Mouse (Mus musculus) splenic B cell, adult 2 months (primary cell): ENCODE data around the gene Tubg1.

Experiments used
- DNase-seq: peaks from one replicate; pipeline ENCODE4 v3.0.0-alpha.2; 2011; ENCODE audit warnings: low read depth, low spot score
- H3K27me3 ChIP-seq: 2 replicates; pipeline ENCODE4 v1.6.1; 2012; ENCODE audit warnings: mild to moderate bottlenecking, low read length, moderate library complexity, mixed read lengths; ENCODE audit not compliant: control insufficient read depth, poor library complexity, insufficient read depth, severe bottlenecking
- H3K36me3 ChIP-seq: 2 replicates; pipeline ENCODE4 v1.6.1; 2012; ENCODE audit warnings: mild to moderate bottlenecking, low read length, moderate library complexity, mixed read lengths; ENCODE audit not compliant: control insufficient read depth, poor library complexity, insufficient read depth, severe bottlenecking

Tubg1 gene

GRCm38 (mm10) chr11:101086756-101087681 is 32.7 kb upstream of the Tubg1 start, which contains the start of gene Mlx:
TSS of gene Mlx (plus strand) at chr11:101087277.
- peaks cover 9% of the 10 kb centered on the region for H3K36me3 ChIP-seq
- DNase-seq = peak; percentile 92
- no peaks in the 10 kb centered on the region for H3K27me3 ChIP-seq

DNA sequence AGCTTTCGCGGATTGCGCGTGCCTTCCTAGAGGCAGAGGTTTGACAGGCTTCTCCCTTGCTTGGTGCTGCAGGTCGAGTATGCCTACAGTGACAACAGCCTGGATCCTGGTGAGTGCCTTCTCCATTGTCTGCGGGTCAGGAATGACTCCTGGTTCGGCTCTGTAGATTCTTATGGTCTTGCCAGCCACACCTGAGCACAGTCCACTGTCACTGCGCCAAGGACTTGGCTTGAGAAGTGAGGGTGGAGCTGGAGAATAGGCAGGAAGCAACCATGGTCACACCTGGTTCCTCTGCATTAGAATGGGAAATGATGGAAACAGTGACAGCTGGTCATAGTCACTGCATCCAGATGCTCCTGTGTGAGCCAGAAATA is 32.1 kb upstream of the Tubg1 start:
- H3K27me3 ChIP-seq = no peaks in the 10 kb centered on the region
- peaks cover 9% of the 10 kb centered on the region for H3K36me3 ChIP-seq
- no peak for DNase-seq

DNA sequence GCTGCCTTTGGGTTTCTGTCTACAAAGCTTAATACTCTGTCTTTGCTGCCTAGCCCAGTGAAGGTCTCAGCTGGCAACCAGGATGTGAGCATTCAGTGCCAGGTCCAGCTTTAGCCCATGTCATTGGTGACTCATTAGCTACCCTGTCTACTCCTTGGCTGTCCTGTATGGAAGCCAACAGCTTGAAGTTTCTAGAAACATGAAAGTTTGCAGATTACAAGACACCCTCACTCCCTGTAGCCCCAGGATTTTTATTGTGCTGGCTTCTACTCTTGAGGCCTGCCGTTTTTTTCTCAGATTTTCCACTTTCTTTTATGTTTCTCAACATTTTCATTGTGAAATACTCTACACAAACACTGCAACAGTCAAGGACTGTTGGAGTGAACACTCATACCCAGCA is 29.8 kb upstream of the Tubg1 start:
- DNase-seq = no peak
- Histone ChIP-seq H3K36me3 (peaks cover 9% of the 10 kb centered on the region), H3K27me3 (no peaks in the 10 kb centered on the region)

DNA sequence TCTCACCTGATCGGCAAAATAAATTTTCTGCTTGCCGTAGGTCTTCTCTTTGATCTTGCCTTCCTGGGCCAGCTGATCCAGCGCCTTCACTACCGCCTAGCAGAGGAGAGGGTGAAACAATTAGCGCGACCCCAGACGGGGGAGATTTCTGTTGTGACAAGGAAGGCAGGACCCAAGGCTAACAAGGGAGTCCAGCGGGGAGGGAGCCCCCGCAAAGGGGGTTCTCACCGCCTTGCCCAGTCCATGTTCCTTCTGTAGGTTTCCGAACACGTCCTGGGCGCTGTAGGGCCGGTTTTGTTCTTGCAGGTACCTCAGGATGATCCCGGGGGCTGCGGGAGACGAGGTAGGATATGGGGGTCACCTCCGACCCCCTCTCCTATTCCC is 24.8 kb upstream of the Tubg1 start:
- DNase-seq = no peak
- Histone ChIP-seq H3K27me3 (no peaks in the 10 kb centered on the region), H3K36me3 (peaks cover 12% of the 10 kb centered on the region)

GRCm38 (mm10) chr11:101095314-101096024 is 24.3 kb upstream of the Tubg1 start, which contains the start of gene Psmc3ip:
TSS of gene Psmc3ip (minus strand) at chr11:101095436.
- DNase-seq = peak; percentile 96
- no peaks in the 10 kb centered on the region for H3K27me3 ChIP-seq
- H3K36me3 ChIP-seq = peaks cover 12% of the 10 kb centered on the region

DNA sequence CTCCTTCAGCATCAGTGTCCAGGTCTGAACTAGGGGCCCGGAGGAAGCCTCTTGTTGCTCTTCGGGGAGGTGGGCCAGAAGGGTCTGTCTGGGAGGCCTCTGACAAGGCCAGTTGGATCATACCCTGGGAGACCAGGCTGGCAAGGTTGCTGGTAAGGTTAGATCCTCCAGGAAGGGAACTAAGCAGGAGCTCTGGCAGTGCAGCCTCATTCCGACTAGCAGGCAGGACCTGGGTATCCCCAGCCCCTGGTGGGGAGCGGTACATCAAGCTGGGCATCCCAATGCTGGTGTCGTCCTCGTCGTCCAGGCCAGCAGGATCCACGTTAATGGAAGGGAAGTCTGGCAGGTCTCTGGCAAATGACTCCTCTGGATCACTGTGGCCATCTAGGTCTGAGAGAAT is 21.5 kb upstream of the Tubg1 start:
- H3K27me3 ChIP-seq = no peaks in the 10 kb centered on the region
- DNase-seq = no peak
- H3K36me3 ChIP-seq = peaks cover 15% of the 10 kb centered on the region

DNA sequence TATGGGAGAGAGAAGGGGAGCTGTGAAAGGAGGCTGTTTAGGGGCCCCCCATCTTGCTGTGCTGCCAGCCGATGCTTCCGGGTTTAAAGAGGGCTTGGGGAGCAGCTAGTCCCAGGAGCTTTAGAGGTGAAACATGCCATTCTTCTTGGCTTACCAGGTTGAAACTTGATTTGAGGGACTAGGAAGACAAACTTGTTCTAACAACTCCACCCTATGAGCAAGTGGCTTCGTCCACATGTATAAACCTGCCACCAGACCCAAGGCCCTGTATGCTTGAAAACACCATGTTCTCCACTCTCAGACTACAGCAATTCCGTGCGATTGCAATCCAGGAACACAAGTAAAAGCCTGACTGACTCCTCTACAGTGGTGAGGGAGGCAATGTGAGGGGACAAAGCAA is 16.7 kb upstream of the Tubg1 start:
- no peaks in the 10 kb centered on the region for H3K27me3 ChIP-seq
- no peak for DNase-seq
- H3K36me3 ChIP-seq = peaks cover 20% of the 10 kb centered on the region

- no peak for DNase-seq
- Histone ChIP-seq H3K27me3 (no peaks in the 10 kb centered on the region), H3K36me3 (peaks cover 4% of the 10 kb centered on the region)
These were observed 10.4 kb upstream of the Tubg1 start for GRCm38 (mm10) chr11:101109351-101109750.

DNA sequence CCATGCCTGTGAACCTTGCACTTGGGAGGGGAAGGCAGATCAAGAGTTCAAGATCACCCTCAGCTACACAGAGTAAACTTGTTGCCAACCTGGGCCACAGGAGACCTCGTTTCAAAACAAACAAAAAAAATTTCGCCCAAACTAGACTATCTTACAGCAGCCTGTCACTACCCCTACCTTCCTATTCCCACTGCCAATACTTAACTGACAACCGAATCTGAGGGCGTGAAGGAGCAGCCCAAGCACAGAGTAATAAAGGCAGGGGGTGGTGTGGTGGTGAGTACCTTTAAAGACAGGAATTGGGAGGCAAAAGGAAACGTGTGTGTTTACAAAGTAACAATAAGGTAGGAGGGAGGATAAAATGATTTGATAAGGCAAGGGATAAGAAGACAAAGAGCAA is 9.0 kb upstream of the Tubg1 start:
- no peak for DNase-seq
- peaks cover 1% of the 10 kb centered on the region; the same call in 1 of the 2 replicates for H3K36me3 ChIP-seq
- H3K27me3 ChIP-seq = no peaks in the 10 kb centered on the region

- no peak for DNase-seq
- Histone ChIP-seq H3K27me3 (no peaks in the 10 kb centered on the region), H3K36me3 (no peaks in the 10 kb centered on the region; the same call in 1 of the 2 replicates)
These were observed 8.6 kb upstream of the Tubg1 start for GRCm38 (mm10) chr11:101111178-101111577.

- H3K27me3 ChIP-seq = no peaks in the 10 kb centered on the region
- no peaks in the 10 kb centered on the region; the same call in 1 of the 2 replicates for H3K36me3 ChIP-seq
- DNase-seq = no peak
These were observed 7.6 kb upstream of the Tubg1 start for GRCm38 (mm10) chr11:101112186-101112585.

DNA sequence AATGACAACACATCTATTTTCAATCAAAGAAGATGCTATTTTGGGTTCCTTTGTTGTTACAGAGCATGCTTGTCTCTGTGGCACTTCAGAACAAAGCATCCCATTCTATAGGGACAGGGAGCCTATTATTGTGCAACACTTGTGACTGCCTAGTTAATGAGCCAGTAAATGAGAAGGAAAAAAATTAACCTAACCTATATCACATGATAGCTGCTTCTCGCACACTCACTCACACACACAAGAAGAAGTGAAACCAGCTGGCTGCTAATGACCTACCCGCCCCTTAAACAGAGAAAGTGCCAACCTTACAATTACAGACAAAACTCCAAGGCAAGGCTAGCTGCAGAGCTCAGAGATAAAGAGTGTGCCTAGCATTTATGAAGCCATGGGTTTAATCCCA is 4.2 kb upstream of the Tubg1 start:
- peak; percentile 83 for DNase-seq
- H3K36me3 ChIP-seq = no peaks in the 10 kb centered on the region; the same call in 1 of the 2 replicates
- no peaks in the 10 kb centered on the region for H3K27me3 ChIP-seq

DNA sequence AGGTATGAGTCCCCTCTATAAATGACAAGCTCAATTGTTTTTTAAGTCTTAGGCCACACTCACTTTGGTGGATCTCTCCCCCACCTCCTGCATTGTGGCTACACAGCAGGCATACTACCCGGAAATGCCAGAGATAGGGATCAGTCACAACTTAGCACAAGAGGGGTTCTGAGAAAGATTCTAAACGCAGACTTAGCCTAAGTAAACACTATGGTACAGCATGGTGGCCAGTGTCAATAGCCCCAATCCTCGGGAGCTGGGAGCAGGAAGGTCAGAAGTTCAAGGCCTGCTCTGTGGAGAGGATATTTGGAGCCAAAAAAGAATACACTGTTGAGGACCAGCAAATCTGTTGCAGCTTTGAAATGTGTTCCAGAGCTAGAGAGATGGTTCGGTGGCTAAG is 1.6 kb upstream of the Tubg1 start:
- no peak for DNase-seq
- H3K27me3 ChIP-seq = no peaks in the 10 kb centered on the region
- H3K36me3 ChIP-seq = no peaks in the 10 kb centered on the region

- Histone ChIP-seq H3K27me3 (no peaks in the 10 kb centered on the region), H3K36me3 (no peaks in the 10 kb centered on the region)
- DNase-seq = no peak
These were observed 492 bp upstream of the Tubg1 start for GRCm38 (mm10) chr11:101119131-101119760.
